Mouse (Mus musculus) T-cell, adult 2 months (primary cell): Measurements from ENCODE around the gene Skint8.
"Not testable (repeated sequence)": the region's sequence is repeated elsewhere in the genome, so short reads cannot be mapped to it uniquely, and the experiment has no call there.

ENCODE experiments used
- DNase-seq: peaks from one replicate; pipeline ENCODE4 v3.0.0; 2022; ENCODE audit warnings: low spot score

Gene Skint8

DNA sequence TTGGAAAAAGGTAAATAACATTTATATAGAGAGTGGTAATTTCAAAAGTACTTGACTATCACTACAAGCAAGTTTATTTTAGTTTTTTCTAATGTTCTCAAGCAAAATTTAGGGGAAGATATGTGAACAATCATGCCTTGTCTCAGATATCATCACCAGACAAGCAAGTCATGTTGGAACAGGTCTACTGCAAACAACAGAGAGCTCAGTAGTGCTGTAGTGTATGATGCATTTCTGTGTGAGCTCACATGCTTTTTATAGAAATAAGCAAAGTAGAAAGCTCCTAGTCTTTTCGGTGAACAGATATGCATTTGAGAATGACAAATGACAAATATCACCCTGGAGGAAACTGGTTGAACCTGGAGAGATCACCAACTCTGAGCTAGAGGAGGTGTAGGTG lies at the start of gene Skint8:
Gene Skint8 (plus strand): TSS at position 301 of the 400 bp plus-strand sequence.
- DNase-seq = no peak

GRCm38 (mm10) chr4:111880112-111880875 lies 38.9 kb upstream of the Skint8 start:
- no peak for DNase-seq

- DNase-seq = no peak
These were observed 35.6 kb upstream of the Skint8 start for GRCm38 (mm10) chr4:111883543-111883942.

DNA sequence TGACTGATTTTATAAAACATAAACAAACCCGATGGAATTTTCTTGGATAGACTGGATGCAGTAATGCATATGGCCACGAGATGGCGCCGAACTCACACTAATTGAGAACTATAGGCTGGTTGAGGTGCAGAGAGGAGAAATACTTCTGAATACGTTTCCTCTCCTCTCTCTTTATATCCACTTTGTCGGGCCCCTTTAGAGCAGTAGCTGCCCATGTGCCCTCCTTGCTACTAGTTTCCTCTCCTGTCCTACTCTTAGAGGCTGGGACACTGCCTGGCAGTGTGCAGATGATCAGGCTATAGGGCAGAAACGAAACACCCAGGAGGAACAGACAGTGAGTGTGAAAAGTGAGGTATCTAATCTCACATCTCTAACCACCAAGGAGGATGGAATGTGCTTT lies 33.2 kb upstream of the Skint8 start:
- peak; percentile 46 for DNase-seq

DNA sequence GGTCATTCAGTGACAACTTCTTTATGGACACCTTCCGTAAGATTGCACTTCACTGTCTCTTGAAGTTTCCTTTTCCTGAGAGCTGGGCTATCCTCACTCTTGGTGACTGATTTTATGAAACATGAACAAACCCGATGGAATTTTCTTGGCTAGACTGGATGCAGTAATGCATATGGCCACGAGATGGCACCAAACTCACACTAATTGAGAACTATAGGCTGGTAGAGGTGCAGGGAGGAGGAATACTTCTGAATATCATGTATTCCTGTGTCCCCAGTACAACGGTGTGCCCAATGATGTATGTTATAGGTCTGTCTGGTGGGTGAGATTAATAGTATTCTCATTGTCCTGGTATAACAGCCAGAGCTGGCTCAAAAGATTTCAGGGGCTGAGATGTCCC lies 32.6 kb upstream of the Skint8 start:
- peak; percentile 30 for DNase-seq

DNA sequence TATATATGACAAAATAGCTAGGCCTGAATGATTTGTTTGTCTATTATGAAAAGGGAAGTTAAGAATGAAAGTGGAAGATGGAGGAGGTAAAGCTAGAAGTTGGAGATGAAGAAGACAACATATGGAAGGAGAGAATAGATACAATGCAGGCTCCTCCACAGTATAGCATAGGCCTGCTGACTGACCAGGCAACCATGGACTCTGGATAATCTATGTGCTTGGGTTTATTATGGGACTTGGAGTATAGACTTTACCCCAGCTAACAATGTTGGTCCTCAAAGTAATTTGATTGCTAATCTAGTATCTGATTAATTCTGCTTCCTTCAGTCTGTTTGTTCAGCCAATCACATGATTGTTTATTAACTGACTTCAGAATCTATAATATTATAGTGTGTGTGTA lies 27.1 kb upstream of the Skint8 start:
- no peak for DNase-seq

GRCm38 (mm10) chr4:111897755-111898154 lies 21.4 kb upstream of the Skint8 start:
- no peak for DNase-seq

DNA sequence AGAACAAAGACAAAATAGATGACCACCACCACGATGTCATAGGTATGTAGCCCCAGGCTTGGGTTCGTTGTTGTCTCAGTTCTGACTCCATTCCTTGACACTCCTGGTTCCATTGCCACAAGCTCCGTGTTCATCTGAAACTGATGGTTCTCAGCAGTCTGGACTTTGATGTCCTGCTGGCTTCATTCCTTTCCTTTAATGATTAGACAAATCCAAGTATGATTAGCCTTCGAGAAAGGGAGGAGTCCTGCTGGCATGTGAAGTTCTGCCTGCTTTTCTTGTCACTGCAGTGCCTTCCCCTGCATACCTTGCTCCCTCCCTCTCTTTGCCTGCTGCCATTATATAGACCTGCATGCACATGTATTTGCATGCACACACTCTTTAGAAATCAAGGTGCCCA lies 20.6 kb upstream of the Skint8 start:
- DNase-seq = no peak

GRCm38 (mm10) chr4:111900491-111900890 lies 18.7 kb upstream of the Skint8 start:
- not testable (repeated sequence) for DNase-seq

GRCm38 (mm10) chr4:111901473-111901872 lies 17.7 kb upstream of the Skint8 start:
- no peak for DNase-seq

DNA sequence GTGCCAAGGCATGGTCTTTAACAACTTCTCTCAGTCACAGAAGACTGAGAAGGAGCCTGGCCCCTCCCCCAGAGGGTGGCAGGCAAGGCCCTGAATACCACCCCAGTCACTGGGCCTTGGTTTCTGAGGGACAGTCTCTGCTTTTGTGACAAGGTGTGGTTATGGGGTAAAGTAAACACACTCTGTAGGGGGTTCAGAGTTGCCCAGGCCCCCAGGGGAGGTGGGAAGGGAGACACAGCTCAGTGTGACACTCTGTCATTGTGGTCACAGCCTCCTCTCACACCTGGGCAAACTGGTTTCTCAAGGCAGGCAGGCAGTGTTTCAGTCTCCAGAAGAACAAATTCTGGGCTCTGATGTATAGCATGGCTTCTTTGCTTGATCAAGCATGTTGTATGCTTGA lies 16.4 kb upstream of the Skint8 start, which contains the start of gene Slc5a9:
Gene Slc5a9 (minus strand): TSS at position 144 of the 400 bp plus-strand sequence.
- DNase-seq = no peak

- DNase-seq = no peak
These were observed 11.3 kb upstream of the Skint8 start for GRCm38 (mm10) chr4:111907926-111908325.

GRCm38 (mm10) chr4:111961309-111961708 lies 42.1 kb downstream of the Skint8 start:
- DNase-seq = no peak

DNA sequence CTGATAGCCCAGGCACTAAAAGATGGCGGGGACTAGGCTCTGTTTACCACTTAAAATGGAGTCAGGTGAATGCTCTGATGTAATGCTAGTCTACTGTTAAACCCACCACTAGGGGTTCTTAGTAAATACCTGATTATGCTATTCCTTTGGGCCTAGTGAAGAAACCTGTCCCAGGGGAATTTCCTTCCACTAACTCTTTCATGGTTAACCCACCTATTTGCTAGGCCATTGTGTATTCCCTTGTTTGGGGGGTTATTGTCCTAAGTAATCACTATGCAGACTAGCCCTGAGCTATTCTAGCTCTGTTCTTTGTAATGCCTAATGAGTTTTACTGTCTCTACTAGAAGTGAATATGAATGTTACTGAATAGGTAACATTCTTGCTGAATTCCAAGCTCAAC lies 44.0 kb downstream of the Skint8 start:
- not testable (repeated sequence) for DNase-seq

GRCm38 (mm10) chr4:111963669-111964068 lies 44.5 kb downstream of the Skint8 start:
- DNase-seq = no peak

- no peak for DNase-seq
These were observed 53.4 kb downstream of the Skint8 start, which contains the start of gene Skint7 for GRCm38 (mm10) chr4:111972623-111973022. Skint7 (plus strand) TSS chr4:111972923.
